Mouse (Mus musculus) layer of hippocampus, adult 2 months (tissue): ENCODE results near the gene Lyplal1. TPM values are rescaled to one million over a fixed set of nuclear protein-coding genes. Genes with fewer than 3 reads are reported as not detected.

ENCODE experiments used
- DNase-seq, 2 experiments: peaks; one replicate each; pipeline ENCODE4 v3.0.0; 2022; ENCODE audit warnings: low spot score in 2 of 2
- H3K27ac ChIP-seq: fragments of 200-600 bp; 2 replicates; pipeline ENCODE4 v1.8.1; 2022
- H3K4me3 ChIP-seq: fragments of 200-600 bp; 2 replicates; pipeline ENCODE4 v1.8.1; 2022; ENCODE audit warnings: mild to moderate bottlenecking
- CTCF ChIP-seq: fragments of 200-600 bp; conservative IDR thresholded peaks from 2 replicates; pipeline ENCODE4 v1.8.1; 2022; ENCODE audit warnings: antibody characterized with exemption, mild to moderate bottlenecking, moderate library complexity
- total RNA-seq, 2 experiments: library from RNA; stranded (reverse); gene quantifications; 2 replicates each; pipeline ENCODE4 v1.2.3; 2021

Gene Lyplal1
- total RNA-seq, 2 experiments from 2014 or later = 7.1 to 9.1 TPM

GRCm38 (mm10) chr1:186116086-186116600, 967 bp downstream of the Lyplal1 start:
- Histone ChIP-seq H3K4me3 (peak overlapping the region; percentile 78), H3K27ac (peak overlapping the region; percentile 99; the same call in 1 of the 2 replicates)
- DNase-seq = no peak
- TF ChIP-seq CTCF = no peak

GRCm38 (mm10) chr1:186102313-186102712, 14.8 kb downstream of the Lyplal1 start:
- Histone ChIP-seq H3K4me3 (no peak overlapping the region), H3K27ac (no peak overlapping the region)
- no peak for DNase-seq
- TF ChIP-seq CTCF = no peak

GRCm38 (mm10) chr1:186066266-186066897, 50.7 kb downstream of the Lyplal1 start:
- no peak overlapping the region for H3K4me3 ChIP-seq
- TF ChIP-seq CTCF = peak; percentile 56
- peak; percentile 23 to 32 for DNase-seq
- no peak overlapping the region for H3K27ac ChIP-seq

- H3K4me3 ChIP-seq = no peak overlapping the region
- no peak for DNase-seq
- no peak for TF ChIP-seq CTCF
- no peak overlapping the region for H3K27ac ChIP-seq
Observed at GRCm38 (mm10) chr1:186060041-186060440, 57.1 kb downstream of the Lyplal1 start.

- TF ChIP-seq CTCF = no peak
- no peak overlapping the region for H3K4me3 ChIP-seq
- no peak for DNase-seq
- no peak overlapping the region for H3K27ac ChIP-seq
Observed at GRCm38 (mm10) chr1:186054227-186054626, 62.9 kb downstream of the Lyplal1 start.

GRCm38 (mm10) chr1:186053280-186054043, 63.6 kb downstream of the Lyplal1 start:
- DNase-seq = no peak
- H3K4me3 ChIP-seq = no peak overlapping the region
- H3K27ac ChIP-seq = no peak overlapping the region
- no peak for TF ChIP-seq CTCF

- no peak for TF ChIP-seq CTCF
- DNase-seq = no peak
- Histone ChIP-seq H3K4me3 (no peak overlapping the region), H3K27ac (no peak overlapping the region)
Observed at GRCm38 (mm10) chr1:186043709-186044452, 73.2 kb downstream of the Lyplal1 start.

- Histone ChIP-seq H3K27ac (no peak overlapping the region), H3K4me3 (no peak overlapping the region)
- no peak for TF ChIP-seq CTCF
- no peak for DNase-seq
Observed at GRCm38 (mm10) chr1:186041841-186042240, 75.3 kb downstream of the Lyplal1 start.
